Mouse (Mus musculus): ENCODE measurements around the gene Ankrd63. TPM values are rescaled to one million over a fixed set of nuclear protein-coding genes. Genes with fewer than 3 reads are reported as not detected.

The Ankrd63 gene
- total and polyA plus RNA-seq, 2 experiments from 2014 or later = 0.62 to 1.1 TPM

- Histone ChIP-seq H3K27ac (ENCODE audit: low read depth, low read length) (no peak overlapping the region), H3K4me3 (ENCODE audit: low read depth, low read length) (peak overlapping the region; percentile 50), H3K9me3 (ENCODE audit: low read length) (no peaks in the 10 kb centered on the region), H3K4me1 (ENCODE audit: insufficient read depth) (peaks cover 8% of the 10 kb centered on the region; the same call in 1 of the 2 replicates), H3K9ac (peak overlapping the region; percentile 52; the same call in 1 of the 2 replicates), H3K36me3 (ENCODE audit: insufficient read depth) (peaks cover 16% of the 10 kb centered on the region; the same call in 1 of the 2 replicates), H3K4me2 (ENCODE audit: low read depth) (peak overlapping the region; percentile 98), H3K27me3 (ENCODE audit: insufficient read depth, low read length) (peaks cover 20% of the 10 kb centered on the region)
- TF ChIP-seq CTCF (IDR thresholded peaks at IDR 0.05; ENCODE audit: low read depth) = no peak
- 31% methylated on average over 4 of the region's 4 CpGs for WGBS
- no peak for DNase-seq
- no peak for ATAC-seq
Observed at GRCm38 (mm10) chr2:118677817-118678216, 25.9 kb downstream of the Ankrd63 start.

- no peak for DNase-seq
- H3K36me3 ChIP-seq (ENCODE audit: insufficient read depth) = peaks cover 16% of the 10 kb centered on the region; the same call in 1 of the 2 replicates
Observed at GRCm38 (mm10) chr2:118676839-118677741, 26.7 kb downstream of the Ankrd63 start.

GRCm38 (mm10) chr2:118674500-118674899, 29.3 kb downstream of the Ankrd63 start:
- ATAC-seq = no peak
- H3K4me2 ChIP-seq (ENCODE audit: low read depth) = no peak overlapping the region
- no peak overlapping the region for H3K4me3 ChIP-seq (ENCODE audit: low read depth, low read length)
- H3K9me3 ChIP-seq (ENCODE audit: low read length) = no peaks in the 10 kb centered on the region
- H3K9ac ChIP-seq = no peak overlapping the region
- no peak for DNase-seq
- H3K4me1 ChIP-seq (ENCODE audit: insufficient read depth) = peaks cover 8% of the 10 kb centered on the region; the same call in 1 of the 2 replicates
- H3K27me3 ChIP-seq (ENCODE audit: insufficient read depth, low read length) = peaks cover 20% of the 10 kb centered on the region
- H3K36me3 ChIP-seq (ENCODE audit: insufficient read depth) = peaks cover 2% of the 10 kb centered on the region; the same call in 1 of the 2 replicates
- no peak overlapping the region for H3K27ac ChIP-seq (ENCODE audit: low read depth, low read length)
- TF ChIP-seq CTCF (IDR thresholded peaks at IDR 0.05; ENCODE audit: low read depth) = no peak
- 26% methylated on average over 7 of the region's 7 CpGs for WGBS

More at GRCm38 (mm10) chr2:118676839-118677741, 26.7 kb downstream of the Ankrd63 start:
- ATAC-seq = peak; percentile 47
- Histone ChIP-seq H3K9ac (peak overlapping the region; percentile 52), H3K9me3 (ENCODE audit: low read length) (no peaks in the 10 kb centered on the region), H3K4me3 (ENCODE audit: low read depth, low read length) (peak overlapping the region; percentile 50), H3K4me2 (ENCODE audit: low read depth) (peak overlapping the region; percentile 98), H3K27me3 (ENCODE audit: insufficient read depth, low read length) (peaks cover 20% of the 10 kb centered on the region), H3K27ac (ENCODE audit: low read depth, low read length) (no peak overlapping the region), H3K4me1 (ENCODE audit: insufficient read depth) (peaks cover 8% of the 10 kb centered on the region; the same call in 1 of the 2 replicates)
- 2% methylated on average over 80 of the region's 89 CpGs for WGBS
- TF ChIP-seq CTCF (IDR thresholded peaks at IDR 0.05; ENCODE audit: low read depth) = no peak

- H3K27me3 ChIP-seq (ENCODE audit: insufficient read depth, low read length) = peaks cover 20% of the 10 kb centered on the region
- peaks cover 8% of the 10 kb centered on the region; the same call in 1 of the 2 replicates for H3K4me1 ChIP-seq (ENCODE audit: insufficient read depth)
- H3K9me3 ChIP-seq (ENCODE audit: low read length) = no peaks in the 10 kb centered on the region
- no peak for ATAC-seq
- 27% methylated on average over 15 of the region's 15 CpGs for whole genome bisulfite sequencing
- no peak for TF ChIP-seq CTCF (IDR thresholded peaks at IDR 0.05; ENCODE audit: low read depth)
- DNase-seq = no peak
- H3K4me3 ChIP-seq (ENCODE audit: low read depth, low read length) = no peak overlapping the region
- H3K9ac ChIP-seq = no peak overlapping the region
- no peaks in the 10 kb centered on the region for H3K36me3 ChIP-seq (ENCODE audit: insufficient read depth)
- H3K4me2 ChIP-seq (ENCODE audit: low read depth) = no peak overlapping the region
- H3K27ac ChIP-seq (ENCODE audit: low read depth, low read length) = no peak overlapping the region
Observed at GRCm38 (mm10) chr2:118673686-118674465, 29.9 kb downstream of the Ankrd63 start.

GRCm38 (mm10) chr2:118671728-118672127, 32.0 kb downstream of the Ankrd63 start:
- no peak for ATAC-seq
- Histone ChIP-seq H3K4me1 (ENCODE audit: insufficient read depth) (peaks cover 3% of the 10 kb centered on the region), H3K27me3 (ENCODE audit: insufficient read depth, low read length) (peaks cover 11% of the 10 kb centered on the region), H3K4me2 (ENCODE audit: low read depth) (no peak overlapping the region), H3K9me3 (ENCODE audit: low read length) (no peaks in the 10 kb centered on the region), H3K36me3 (ENCODE audit: insufficient read depth) (no peaks in the 10 kb centered on the region), H3K27ac (ENCODE audit: low read depth, low read length) (no peak overlapping the region), H3K4me3 (ENCODE audit: low read depth, low read length) (no peak overlapping the region), H3K9ac (no peak overlapping the region)
- no peak for DNase-seq
- WGBS = 81% methylated on average over 1 of the region's 1 CpGs
- TF ChIP-seq CTCF (IDR thresholded peaks at IDR 0.05; ENCODE audit: low read depth) = no peak

GRCm38 (mm10) chr2:118669785-118670184, 34.0 kb downstream of the Ankrd63 start:
- H3K4me1 ChIP-seq (ENCODE audit: insufficient read depth) = peaks cover 10% of the 10 kb centered on the region
- H3K36me3 ChIP-seq (ENCODE audit: insufficient read depth) = no peaks in the 10 kb centered on the region
- 47% methylated on average over 2 of the region's 2 CpGs for WGBS
- H3K9me3 ChIP-seq (ENCODE audit: low read length) = no peaks in the 10 kb centered on the region
- H3K27me3 ChIP-seq (ENCODE audit: insufficient read depth, low read length) = peaks cover 3% of the 10 kb centered on the region; the same call in 1 of the 2 replicates
- ATAC-seq (no peak), DNase-seq (no peak)
- TF ChIP-seq CTCF (IDR thresholded peaks at IDR 0.05; ENCODE audit: low read depth) = no peak
- H3K9ac ChIP-seq = no peak overlapping the region
- H3K4me2 ChIP-seq (ENCODE audit: low read depth) = no peak overlapping the region
- H3K27ac ChIP-seq (ENCODE audit: low read depth, low read length) = no peak overlapping the region
- H3K4me3 ChIP-seq (ENCODE audit: low read depth, low read length) = no peak overlapping the region
